Mouse (Mus musculus) ES-Bruce4 (cell line): ENCODE data around the gene Retreg3. TPM values are rescaled to one million over a fixed set of nuclear protein-coding genes. Genes with fewer than 3 reads are reported as not detected.

Source experiments
- H3K27ac ChIP-seq: 2 replicates; pipeline ENCODE4 v1.5.1; 2012; ENCODE audit warnings: low read length, inconsistent platforms; ENCODE audit not compliant: insufficient read depth
- H3K27me3 ChIP-seq: 2 replicates; pipeline ENCODE4 v1.6.1; 2012; ENCODE audit warnings: mild to moderate bottlenecking, low read length, inconsistent platforms; ENCODE audit not compliant: control insufficient read depth, poor library complexity, insufficient read depth, severe bottlenecking
- H3K36me3 ChIP-seq: 2 replicates; pipeline ENCODE4 v1.6.1; 2012; ENCODE audit warnings: inconsistent platforms, mild to moderate bottlenecking, low read length, moderate library complexity; ENCODE audit not compliant: control insufficient read depth, poor library complexity, insufficient read depth, severe bottlenecking
- H3K4me1 ChIP-seq: one replicate; pipeline ENCODE4 v1.8.1; 2011; ENCODE audit warnings: low read length; ENCODE audit not compliant: control insufficient read depth, insufficient read depth
- H3K4me3 ChIP-seq: 2 replicates; pipeline ENCODE4 v1.5.1; 2011; ENCODE audit warnings: low read depth, mild to moderate bottlenecking, low read length
- H3K9ac ChIP-seq: 2 replicates; pipeline ENCODE4 v1.6.1; 2012; ENCODE audit warnings: low read depth, mild to moderate bottlenecking, inconsistent platforms; ENCODE audit not compliant: poor library complexity, severe bottlenecking
- H3K9me3 ChIP-seq: replicated peaks from 2 replicates; pipeline ENCODE4 v1.6.1; 2012; ENCODE audit warnings: mild to moderate bottlenecking, low read length, inconsistent platforms; ENCODE audit not compliant: control insufficient read depth, poor library complexity, insufficient read depth, severe bottlenecking
- CTCF ChIP-seq: IDR thresholded peaks from one replicate; pipeline ENCODE4 v1.8.1; 2011; ENCODE audit warnings: low read depth, low read length
- EP300 ChIP-seq: IDR thresholded peaks from 2 replicates; pipeline ENCODE4 v1.6.1; 2011; ENCODE audit warnings: low read depth, low read length; ENCODE audit not compliant: insufficient read depth
- POLR2A ChIP-seq: IDR thresholded peaks from one replicate; pipeline ENCODE4 v1.8.1; 2011; ENCODE audit warnings: low read length; ENCODE audit not compliant: insufficient read depth
- polyA plus RNA-seq: library from polyadenylated mRNA; stranded (reverse); fragments of >200 nt; gene quantifications from 2 replicates; pipeline ENCODE4 v1.2.4, GENCODE M21; 2011; ENCODE audit warnings: low read depth; ENCODE audit not compliant: missing spikeins, insufficient read depth, insufficient read length

The Retreg3 gene
- polyA plus RNA-seq, 1 experiment = 32.3 TPM

DNA sequence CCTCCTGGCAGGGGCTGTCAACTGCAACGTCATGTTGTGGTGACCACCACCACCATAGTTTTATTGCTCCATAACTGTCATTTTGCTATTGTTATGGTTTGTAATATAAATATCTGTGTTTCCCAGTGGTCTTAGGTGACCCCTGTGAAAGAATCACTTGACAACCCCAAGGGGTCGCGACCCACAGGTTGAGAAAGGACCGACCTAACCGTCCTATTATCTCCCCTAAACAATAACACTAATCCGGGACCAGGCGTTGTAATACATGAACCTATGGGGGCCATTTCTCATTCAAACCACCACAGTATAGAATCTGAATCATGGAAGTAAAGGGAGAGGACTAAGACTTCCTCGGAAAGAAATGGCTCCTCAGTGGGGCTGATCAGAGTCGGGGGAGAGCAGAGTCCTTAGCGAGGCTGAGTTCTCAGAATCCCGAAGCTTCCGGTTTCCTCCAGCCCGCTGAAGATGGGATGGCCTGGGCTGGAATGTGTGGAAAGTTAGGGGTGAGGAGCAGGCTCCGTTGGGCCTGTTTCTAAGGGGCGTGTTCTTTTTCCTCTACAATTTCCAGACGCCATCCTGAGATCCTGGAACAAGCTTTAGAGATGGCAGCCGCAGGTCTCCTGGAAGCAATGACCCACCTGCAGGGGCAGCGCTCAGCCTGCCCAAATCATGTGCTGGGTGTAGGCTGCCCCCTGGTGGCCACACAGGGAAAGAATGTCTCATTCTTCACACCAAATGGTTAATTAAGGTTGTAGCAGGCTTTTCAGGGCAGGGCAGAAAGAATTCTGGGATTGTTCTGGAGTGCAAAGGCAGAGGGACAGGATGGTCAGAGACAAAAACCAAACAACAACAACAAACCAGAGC lies 52.9 kb downstream of the Retreg3 start:
- H3K27ac ChIP-seq = no peak overlapping the region
- TF ChIP-seq EP300 (no peak), CTCF (peak; percentile 95)
- no peak overlapping the region; the same call in 1 of the 2 replicates for H3K9ac ChIP-seq

DNA sequence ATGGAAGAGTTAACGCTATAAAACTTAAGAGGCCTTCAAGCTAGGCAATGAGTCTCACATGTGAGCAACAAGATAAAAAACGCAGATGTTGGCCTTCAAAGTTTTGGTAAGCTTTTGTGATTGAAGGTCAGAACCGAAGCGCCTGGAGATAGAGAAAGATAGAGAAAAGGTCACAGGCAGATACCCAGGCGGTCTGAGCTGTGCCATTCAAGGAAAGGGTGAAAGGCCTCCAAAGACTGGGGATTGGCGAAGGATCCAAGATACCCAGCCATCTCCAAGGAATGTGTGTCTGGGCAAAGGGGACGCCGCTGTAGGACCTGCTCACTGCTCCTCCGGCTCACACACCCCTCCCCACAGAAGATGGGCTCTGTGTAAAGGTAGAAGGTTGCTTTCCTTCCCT lies 54.7 kb downstream of the Retreg3 start:
- no peak overlapping the region for H3K9ac ChIP-seq
- TF ChIP-seq POLR2A (no peak), EP300 (no peak), CTCF (no peak)
- no peak overlapping the region for H3K27ac ChIP-seq
- H3K36me3 ChIP-seq = no peaks in the 10 kb centered on the region
- no peak overlapping the region for H3K4me3 ChIP-seq
- H3K4me1 ChIP-seq = peaks cover 4% of the 10 kb centered on the region
- no peaks in the 10 kb centered on the region for H3K9me3 ChIP-seq
- H3K27me3 ChIP-seq = no peaks in the 10 kb centered on the region

More for the DNA sequence above, 52.9 kb downstream of the Retreg3 start:
- Histone ChIP-seq H3K9me3 (no peaks in the 10 kb centered on the region), H3K27me3 (no peaks in the 10 kb centered on the region), H3K36me3 (no peaks in the 10 kb centered on the region), H3K4me1 (peaks cover 4% of the 10 kb centered on the region), H3K4me3 (peak overlapping the region; percentile 47)

DNA sequence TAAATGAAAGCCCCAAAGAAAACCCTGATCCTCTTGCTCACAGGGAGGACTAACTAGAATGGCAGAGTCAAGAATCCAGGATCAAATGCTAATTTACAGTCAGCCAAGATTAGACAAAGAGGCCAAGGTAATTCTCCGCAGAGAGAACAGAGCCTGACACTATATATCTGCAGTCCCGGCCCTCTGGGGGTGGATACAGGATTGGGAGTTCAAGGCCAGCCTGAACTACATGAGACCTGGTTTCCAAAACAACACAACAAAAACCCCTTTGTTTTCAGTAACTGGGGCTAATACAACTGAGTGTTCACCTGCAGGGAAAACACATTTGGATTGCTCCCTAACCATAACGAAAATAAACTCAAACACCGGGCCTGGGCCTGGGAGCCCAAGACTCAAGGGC lies 55.2 kb downstream of the Retreg3 start:
- no peaks in the 10 kb centered on the region for H3K9me3 ChIP-seq
- peak overlapping the region; percentile 41; the same call in 1 of the 2 replicates for H3K9ac ChIP-seq
- peak overlapping the region; percentile 8; the same call in 1 of the 2 replicates for H3K27ac ChIP-seq
- no peak overlapping the region for H3K4me3 ChIP-seq
- peaks cover 4% of the 10 kb centered on the region for H3K4me1 ChIP-seq
- H3K27me3 ChIP-seq = no peaks in the 10 kb centered on the region
- TF ChIP-seq CTCF (no peak), POLR2A (no peak), EP300 (no peak)
- no peaks in the 10 kb centered on the region for H3K36me3 ChIP-seq

DNA sequence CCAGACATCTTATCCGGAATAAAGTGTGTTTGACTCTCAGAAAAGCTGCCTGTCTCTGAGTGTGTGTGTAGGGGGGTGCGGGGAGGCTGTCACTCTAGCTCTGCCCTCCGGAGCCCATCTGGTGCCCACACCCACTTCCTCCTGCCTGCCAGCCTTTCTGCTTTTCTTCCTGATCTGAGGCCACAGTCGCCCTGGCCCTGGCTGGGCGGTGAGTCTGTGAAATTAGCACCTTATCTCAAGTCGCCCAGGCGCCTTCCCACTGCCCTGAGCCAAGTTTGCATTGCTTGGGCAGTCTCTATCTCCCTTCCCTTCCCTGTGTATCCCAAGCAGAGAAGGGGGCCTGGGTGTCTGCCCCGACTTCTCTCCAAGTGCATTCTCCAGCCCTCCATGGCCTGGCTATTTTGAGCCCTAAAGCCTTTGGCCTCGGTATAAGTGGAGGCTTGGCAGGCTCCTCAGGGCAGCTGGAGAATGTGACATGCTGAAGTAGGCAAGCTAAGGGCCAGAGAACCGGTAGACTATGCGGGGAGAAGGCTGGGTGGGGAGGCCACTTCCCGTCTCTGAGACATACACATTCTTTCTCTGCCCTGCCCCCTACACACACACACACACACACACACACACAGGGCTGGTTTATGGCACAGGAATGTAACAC lies 55.9 kb downstream of the Retreg3 start:
- peak overlapping the region; percentile 41 for H3K4me3 ChIP-seq
- no peaks in the 10 kb centered on the region for H3K27me3 ChIP-seq
- peak overlapping the region; percentile 41 for H3K9ac ChIP-seq
- no peaks in the 10 kb centered on the region for H3K36me3 ChIP-seq
- peak overlapping the region; percentile 33; the same call in 1 of the 2 replicates for H3K27ac ChIP-seq
- no peaks in the 10 kb centered on the region for H3K9me3 ChIP-seq
- TF ChIP-seq EP300 (no peak), CTCF (no peak)
- H3K4me1 ChIP-seq = peaks cover 4% of the 10 kb centered on the region

DNA sequence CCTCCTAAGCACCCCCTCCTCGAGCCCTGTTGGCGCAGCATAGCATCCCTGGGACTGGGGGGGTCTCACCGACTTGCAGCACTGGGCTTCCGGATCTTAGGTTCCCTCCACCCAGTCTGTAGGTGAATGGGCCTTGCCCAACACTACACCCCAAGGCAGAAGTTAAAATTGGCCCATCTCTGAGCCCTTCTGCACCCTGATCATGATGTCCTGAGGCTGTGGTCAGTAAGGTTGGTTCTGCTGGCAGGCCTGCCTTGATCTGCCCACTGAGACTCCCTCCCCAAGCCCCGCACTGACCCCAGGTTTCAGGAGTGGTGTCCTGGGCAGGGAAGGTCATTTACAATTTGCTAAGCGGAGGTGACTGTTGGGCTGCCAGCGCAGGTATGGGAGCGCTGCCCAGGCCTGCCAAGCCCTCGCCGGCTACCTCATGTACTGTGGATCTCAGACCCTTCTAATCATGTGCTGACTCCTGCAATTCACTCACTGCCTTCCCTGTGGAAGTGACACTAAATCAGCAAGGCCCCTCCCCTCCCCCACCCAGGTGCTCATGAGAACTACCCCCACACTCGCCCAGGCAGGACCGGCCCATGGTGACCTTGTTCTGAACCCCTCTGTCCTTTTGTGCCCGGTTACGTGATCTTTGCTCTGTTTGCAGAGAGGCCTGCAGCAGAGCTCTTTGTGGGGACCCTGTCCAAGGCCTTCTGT lies 56.6 kb downstream of the Retreg3 start:
- no peak for TF ChIP-seq POLR2A
- TF ChIP-seq EP300 = no peak
- no peak for TF ChIP-seq CTCF
- Histone ChIP-seq H3K9ac (peak overlapping the region; percentile 41), H3K27me3 (no peaks in the 10 kb centered on the region), H3K4me1 (peaks cover 4% of the 10 kb centered on the region), H3K27ac (peak overlapping the region; percentile 33; the same call in 1 of the 2 replicates), H3K9me3 (no peaks in the 10 kb centered on the region), H3K4me3 (no peak overlapping the region), H3K36me3 (no peaks in the 10 kb centered on the region)
